Mouse (Mus musculus): ENCODE data around the gene H2-M10.2.
A peak's percentile ranks its signal among the peaks of the same experiment; 100 is the strongest.

H2-M10.2 gene

GRCm38 (mm10) chr17:36248886-36249285, 37.4 kb downstream of the H2-M10.2 start:
- DNase-seq = no peak

GRCm38 (mm10) chr17:36245741-36246140, 40.5 kb downstream of the H2-M10.2 start:
- DNase-seq = no peak

- no peak for DNase-seq
These were observed 42.3 kb downstream of the H2-M10.2 start for GRCm38 (mm10) chr17:36244031-36244430.

- DNase-seq = no peak
These were observed 45.6 kb downstream of the H2-M10.2 start for GRCm38 (mm10) chr17:36240637-36241213.

- DNase-seq = no peak
These were observed 48.9 kb downstream of the H2-M10.2 start for GRCm38 (mm10) chr17:36237321-36237921.

- peak; percentile 40 for DNase-seq
These were observed 51.0 kb downstream of the H2-M10.2 start for GRCm38 (mm10) chr17:36235300-36235699.

All from kidney, adult 18-20 months (tissue).